Mouse (Mus musculus) left cerebral cortex, adult 8-10 months (tissue): Measurements from ENCODE around the gene Gm11492. TPM values are rescaled to one million over a fixed set of nuclear protein-coding genes. Genes with fewer than 3 reads are reported as not detected.

Experiments used
- DNase-seq, 2 experiments: peaks; one replicate each; pipeline ENCODE4 v3.0.0; 2022; ENCODE audit warnings: low spot score in 2 of 2
- total RNA-seq, 4 experiments: library from RNA; stranded (reverse); gene quantifications; 2 replicates each; pipeline ENCODE4 v1.2.4; 2022

The Gm11492 gene
- under 1 TPM in 2 of 4 experiments, not detected in 2; 0.17 to 0.19 TPM for total RNA-seq

DNA sequence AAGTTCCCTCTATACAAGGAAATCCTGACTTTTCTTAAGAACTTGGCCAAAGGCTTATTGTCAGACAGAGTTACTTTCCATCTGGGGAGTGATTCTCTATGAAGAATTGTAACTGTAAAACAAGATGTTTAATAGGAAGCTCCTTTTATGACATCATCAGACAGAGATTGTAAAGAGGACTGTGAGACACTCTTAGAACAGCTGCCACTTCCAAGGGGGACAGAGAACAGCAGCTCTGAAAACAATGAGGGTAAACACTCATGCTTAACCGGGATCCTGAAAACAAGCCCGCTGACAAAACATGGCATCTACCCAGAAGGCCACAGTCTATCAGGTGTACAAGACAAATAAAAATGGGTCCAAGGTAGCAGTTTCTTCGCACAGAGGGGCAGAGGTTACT is at the start of gene Gm11492:
Gene Gm11492, plus strand, starts transcription at position 153 of the 400 bp plus-strand sequence.
- no peak for DNase-seq

DNA sequence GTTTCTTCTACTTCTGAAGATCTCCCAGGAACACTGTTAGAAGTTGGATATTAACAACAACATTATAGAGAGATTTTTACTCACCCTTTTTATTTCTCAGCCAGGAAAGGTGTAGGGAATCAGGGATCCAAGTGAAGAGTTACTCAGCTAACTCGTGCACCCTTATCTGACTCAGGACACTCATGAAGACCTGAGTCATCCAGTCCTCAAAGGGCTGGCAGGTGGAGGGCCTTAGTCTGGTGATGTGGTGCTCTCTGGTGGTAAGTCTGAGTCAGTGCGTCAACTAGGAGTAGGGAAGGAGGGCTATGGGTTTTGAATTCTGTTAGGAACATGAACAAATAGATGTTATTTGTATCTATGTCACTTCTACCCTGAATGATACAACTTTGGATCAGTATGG is 47.2 kb upstream of the Gm11492 start:
- DNase-seq = peak in 1 of 2 experiments; percentile 8

DNA sequence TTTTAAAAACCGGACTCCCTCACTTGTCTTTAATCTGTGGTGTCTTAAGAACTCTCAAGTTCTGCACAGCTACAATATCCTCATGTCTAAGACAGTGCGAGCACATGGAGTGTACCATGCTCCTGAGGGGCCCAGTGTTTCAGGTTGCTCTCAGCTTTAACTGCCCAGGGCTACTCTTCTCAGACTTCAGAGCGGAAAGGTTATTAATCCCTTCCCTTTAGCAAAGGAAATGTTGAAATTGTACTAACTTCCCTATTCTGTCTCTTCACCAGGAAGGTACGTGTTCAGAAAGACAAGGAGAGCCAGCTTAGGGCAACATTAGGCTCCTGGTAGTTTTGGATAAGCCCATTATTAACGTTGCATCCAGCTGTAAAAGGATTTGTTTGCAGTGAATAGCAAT is 43.0 kb upstream of the Gm11492 start:
- no peak for DNase-seq

DNA sequence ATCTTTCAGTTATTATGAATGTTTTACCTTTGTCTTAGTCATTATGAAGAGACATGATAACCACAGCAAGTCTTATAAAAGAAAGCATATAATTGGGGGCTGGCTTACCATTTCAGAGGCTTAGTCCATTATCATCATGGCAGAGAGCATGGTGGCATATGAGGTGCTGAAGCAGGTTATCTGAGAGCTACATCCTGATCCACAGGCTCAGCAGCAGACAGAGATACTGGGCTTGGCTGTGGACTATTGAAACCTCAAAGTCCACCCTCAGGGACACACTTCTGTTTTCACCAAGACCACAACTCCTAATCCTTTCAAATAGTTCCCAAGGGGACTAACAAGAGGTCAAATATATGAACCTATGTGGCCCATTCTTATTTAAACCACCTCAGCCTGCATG is 42.5 kb upstream of the Gm11492 start:
- no peak for DNase-seq

DNA sequence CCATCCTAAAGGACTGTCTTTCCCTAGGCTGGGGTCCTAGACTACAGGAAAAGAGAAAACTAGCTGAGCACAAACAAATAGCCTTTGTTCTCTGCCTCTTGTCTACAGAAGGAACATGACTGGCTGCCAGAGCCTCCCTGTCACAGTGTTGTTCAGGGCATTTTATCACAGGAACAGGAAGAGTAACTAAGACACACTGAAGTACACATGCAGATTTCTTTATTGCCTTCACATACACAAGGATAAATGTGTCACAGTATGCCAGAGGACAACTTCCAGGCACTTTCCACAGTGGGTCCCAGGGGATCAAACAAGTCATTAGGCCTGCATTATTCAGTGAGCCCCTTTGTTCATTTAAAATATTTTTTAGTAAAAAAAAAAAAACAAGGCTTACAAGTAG is 41.7 kb upstream of the Gm11492 start:
- no peak for DNase-seq

DNA sequence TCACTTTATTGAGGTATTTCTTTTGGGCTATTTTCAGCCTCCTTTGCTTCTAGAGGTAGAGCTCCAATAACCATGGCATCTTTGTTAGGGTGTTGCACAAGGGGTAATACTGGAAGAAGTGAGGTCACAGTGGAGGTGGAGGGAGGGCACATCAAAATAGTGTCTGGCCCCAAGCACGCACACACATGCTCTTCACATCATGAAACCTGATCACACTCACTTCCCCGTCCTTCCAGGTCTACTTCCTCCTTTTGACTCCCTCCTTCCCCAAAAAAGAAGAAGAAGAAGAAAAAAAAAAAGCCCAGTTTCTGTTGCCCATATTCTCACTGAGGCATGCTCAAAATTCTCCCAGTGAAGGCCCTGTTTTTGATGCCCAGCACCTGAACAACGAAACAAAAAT is 39.1 kb upstream of the Gm11492 start:
- DNase-seq = no peak

DNA sequence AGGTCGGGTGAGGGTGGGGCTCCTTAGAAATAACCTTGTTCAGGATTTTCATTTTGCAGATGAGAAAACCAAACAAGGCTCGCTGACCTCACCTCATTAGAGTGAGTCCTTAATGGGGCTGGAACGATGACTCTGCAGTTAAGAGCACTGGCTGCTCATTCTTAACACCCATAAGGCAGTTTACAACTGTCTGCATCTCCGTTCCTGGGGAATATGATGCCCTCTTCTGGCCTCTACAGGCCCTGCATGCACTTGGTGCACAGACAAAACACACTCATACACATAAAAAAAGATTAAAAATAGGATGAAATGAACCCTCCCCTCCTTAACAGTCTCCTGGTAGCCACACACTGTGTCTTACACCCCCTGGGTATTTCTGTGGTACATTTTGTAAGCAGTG is 38.5 kb upstream of the Gm11492 start:
- DNase-seq = no peak

DNA sequence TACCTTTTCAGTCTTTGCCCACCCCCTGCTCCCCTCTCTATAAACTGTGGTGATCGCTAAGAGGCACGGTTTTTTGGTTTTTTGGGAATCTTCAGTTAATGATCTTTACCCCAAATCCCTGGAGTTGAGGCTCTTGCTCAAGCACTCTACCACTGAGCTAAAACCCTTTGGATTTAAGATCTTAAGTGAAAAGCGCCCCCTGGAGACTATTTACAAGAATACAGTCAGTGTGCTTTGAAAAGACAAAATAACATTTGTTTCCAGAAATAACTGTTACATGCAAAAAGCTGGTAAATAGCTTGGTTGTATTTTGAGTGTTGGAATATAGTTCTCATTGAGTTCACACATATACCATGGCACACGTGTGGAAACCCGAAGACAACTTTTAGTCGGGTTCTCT is 34.8 kb upstream of the Gm11492 start:
- DNase-seq = no peak

DNA sequence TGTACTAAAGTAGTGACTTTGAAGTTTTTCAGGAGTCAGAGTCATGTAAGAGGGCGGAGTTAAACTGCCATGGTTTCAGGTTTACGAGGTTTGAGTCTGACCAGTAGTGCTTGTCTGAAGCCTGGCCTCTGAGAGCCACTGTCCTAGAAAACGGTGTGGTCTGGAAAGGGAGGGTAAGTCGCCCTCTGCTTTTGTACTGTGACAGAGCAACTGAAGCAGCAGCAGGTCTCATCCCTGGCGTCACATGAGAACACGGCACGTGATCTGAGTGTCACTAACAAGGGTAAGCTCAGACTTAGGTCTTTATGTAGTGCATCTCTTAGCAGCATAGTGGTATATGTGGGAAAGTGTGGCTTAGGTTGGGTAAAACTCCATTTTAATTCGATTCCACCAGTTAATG is 24.2 kb upstream of the Gm11492 start:
- DNase-seq = no peak

DNA sequence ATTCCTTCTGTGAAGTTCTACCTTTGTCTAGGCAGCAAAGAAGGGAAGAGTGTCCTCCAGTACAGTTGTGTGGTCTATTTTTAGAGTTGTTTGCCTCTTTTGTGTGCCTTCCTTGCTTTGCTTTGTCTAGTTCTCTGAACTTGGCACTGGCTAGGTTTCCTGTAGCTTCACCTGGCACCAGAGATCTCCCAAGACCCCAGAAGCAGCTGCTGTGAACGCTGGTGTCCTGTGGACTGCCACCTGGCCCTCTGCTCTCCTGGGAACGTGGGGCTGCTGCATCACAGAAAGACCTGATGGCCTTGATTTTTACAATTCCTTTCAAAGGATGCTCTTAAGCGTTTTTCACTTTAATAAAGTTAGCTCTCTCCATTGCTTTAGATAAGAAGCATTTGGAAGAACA is 23.5 kb upstream of the Gm11492 start:
- DNase-seq = no peak

DNA sequence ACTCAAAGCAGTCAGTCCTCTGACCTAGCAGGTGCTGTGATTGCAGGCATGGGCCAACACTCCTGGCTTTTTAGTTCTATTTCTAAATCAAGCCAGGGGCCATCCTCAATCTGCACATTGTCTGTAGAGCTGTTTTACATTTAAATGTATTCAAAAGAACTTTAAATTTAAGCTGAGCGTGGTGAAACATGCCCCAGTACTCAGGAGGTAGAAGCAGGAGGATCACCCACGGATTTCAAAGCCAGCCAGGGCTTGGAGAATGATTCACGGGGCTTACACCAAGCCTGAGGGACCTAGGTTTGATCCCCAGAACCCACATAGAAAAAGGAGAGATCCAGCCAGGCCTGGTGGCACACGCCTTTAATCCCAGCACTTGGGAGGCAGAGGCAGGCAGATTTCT is 13.1 kb upstream of the Gm11492 start:
- DNase-seq = no peak

DNA sequence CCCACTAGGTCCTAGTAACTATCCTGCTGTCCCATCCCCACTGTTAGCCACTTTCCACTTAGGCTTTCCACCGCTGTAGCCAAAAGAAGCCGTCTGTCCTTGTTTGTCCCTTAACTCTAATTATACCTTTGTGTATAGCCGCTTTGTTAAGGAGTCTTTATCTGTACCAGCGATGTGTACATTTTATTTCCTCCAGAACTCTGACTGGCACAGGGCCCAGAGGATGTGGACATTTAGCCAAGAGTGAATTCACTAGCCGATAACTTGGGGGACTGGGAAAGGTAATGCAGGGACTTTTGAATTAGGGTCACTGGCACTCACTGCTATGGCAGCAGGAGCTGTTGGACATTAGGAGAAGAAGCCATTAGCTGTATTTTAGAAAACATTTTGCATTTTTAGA is 12.1 kb upstream of the Gm11492 start:
- DNase-seq = no peak

DNA sequence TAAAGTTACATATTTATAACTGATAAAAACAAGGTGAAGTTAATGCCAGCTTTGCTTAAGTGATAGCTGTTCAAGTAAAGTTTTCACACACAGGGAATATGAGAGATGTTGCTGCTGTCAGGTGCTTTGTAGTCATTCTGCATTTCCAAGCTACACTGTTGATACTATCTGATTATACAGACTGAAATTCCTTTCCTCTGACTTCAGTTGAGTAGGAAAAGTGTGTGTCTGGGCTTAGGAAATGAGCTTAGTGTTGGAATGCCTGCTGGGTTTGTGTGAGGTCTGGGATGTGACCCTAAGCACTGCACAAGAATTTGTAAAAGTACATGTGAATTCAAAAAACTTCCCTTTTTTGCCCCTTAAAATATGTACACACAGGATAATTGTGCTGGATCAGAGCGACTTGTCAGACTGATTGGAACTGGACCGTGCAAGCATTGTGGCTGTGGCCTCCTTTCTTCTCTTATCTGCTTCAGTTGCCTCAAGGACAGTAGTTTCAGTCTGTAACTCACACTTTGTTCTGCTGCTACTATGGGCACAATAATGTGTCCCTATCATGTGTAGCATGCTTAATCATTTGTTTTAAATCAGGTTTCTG is 11.2 kb upstream of the Gm11492 start:
- DNase-seq = no peak

DNA sequence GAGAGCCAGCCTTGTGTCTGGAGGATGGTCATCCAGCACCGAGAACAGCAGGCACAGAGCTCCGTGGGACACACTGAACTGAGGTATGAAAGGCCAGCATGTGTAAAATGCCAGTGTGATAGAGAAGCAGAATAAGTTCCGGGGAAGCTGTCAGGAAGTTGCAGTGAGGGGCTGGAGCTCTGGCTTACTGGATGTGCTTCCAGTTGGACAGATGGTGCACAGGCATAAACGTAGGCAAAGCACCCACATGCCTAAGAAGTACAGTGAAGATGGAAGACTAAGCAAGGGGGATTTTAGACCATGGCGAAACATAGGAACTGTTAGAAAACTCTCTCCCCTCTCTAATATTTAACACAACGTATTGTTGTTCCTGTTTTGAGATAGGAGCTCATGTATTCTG is 5.2 kb upstream of the Gm11492 start:
- DNase-seq = no peak

DNA sequence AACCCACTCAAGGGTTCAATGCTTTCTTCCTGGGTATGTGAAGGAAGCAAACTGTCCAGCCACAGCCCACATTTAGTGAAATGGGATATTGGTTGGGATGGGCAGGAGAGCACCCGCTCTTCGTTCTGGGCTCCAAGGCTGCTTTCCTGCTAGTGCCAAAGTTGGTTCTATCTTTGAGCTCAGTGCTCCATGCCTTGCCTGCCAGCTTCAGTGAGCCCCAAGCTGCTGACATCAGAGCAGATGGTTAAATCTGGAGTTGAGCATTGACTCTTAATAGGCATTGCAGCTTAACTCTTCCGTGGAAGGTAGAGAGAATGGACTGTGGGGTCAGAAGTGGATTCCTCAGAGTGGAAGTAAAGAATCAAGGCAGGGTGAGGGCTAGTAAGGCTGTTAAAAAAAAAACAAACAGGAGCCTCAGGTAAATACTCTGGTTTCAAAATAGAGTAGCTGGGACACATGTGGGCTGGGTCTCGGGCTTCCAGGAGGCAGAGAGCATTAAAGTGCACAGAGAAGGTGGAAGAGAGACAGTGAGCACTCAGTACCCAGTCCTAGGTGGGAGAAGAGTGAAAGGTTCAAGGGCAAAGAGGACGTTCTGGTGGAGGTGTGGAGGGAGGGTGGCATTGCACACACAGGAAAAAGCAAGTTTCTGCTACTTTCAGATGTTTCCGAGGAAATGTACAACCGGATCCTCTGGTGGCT is 2.0 kb downstream of the Gm11492 start, which contains the start of gene Sept4:
Gene Sept4, plus strand, starts transcription at position 649 of the 699 bp plus-strand sequence.
- no peak for DNase-seq

DNA sequence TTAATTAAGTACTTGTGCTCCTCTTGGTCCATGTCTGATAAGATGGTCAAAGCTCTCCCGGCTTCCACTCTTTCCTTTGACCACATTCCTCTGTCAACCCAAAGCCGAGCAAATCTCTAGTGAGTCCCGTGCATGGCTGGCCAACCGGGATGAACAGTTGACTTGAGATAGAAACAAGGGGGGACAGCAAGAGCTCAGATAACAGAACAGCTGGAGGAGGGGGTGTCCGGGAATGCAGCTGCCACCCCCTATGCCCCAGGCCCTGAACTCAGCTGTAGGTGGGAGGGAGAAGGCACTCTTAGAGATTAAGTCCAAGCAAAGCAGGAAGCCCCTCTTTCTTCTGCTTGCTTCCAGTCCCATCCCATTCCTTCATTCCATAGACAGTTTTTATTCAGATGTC is 4.3 kb downstream of the Gm11492 start:
- no peak for DNase-seq

DNA sequence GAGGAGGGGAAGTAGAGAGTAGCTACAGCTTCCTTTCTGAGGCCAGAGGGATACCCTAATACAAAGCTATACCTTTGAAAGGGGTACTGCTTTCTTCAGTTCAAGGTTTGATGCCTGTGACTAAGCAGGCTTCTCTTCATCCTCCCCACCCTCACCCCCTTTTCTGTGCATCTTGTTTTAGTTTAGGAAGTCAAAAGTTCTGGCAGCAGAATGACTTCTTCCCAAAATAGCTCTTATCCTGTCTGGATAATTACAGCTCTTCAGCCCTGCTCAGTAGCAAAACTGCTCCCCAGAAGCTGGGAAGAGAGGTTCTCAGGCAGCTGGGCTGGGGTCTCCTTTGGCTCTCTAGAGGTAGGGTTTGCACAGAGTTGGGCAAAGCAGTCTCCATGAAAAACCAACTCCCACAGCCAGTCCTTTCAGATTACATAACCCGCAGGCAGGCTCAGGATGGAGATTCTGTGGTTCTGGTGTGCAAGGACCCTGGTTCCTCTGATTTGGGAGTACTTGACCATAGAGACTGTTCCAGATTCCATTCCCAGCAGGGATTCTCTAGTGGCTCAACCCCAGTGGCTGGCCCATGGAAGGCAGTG is 5.0 kb downstream of the Gm11492 start:
- DNase-seq = no peak

DNA sequence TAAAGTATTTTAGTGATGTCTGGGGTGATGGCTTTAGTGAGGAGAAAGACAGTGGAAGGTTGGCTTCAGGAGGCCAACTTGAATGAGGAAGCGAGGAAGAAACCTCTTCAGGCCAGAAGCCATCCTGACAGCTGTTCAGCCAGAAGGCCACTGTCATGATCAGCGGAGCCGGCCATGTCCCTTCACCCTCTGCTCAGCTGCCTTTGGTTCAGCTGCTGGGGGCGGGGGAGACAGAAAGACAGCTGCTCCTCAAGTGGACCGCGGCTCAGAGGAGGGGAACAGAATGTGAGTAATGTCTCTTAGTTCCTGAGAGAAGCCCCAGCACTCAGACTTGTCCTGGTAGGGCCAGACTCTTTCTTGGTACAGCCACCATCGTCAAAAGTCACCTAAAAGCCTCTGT is 7.3 kb downstream of the Gm11492 start:
- DNase-seq = no peak

DNA sequence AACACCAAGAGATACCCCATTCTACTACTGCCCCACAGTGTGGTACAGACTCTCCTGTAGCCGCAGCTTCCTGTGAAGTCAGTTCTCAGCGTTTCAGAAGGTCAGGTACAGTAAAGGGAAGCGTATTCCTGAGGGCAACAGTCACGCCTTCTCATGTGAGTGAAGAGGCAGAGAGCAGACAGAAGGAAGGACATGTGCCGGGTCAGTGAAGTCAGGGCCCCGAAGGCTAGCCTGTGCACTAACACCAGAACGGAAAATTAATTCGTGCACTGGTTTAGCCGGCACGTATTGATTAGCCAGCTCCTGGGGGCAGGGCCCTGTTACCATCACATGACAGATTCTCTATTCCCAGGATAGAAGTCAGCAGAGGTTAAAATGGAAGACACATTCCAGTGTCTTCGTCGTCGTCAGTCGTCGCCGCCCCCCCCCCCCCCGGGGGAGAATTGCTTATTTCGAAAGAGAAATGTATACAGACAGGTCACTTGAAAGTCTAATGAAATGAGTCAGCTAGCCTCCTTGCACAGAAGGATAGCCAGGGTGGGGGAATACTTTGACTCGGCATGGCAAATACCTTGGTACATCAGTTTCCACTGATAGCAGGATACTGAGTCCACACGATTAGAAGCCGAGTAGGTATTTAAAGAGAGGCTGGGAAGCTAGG is 8.2 kb downstream of the Gm11492 start:
- no peak for DNase-seq

DNA sequence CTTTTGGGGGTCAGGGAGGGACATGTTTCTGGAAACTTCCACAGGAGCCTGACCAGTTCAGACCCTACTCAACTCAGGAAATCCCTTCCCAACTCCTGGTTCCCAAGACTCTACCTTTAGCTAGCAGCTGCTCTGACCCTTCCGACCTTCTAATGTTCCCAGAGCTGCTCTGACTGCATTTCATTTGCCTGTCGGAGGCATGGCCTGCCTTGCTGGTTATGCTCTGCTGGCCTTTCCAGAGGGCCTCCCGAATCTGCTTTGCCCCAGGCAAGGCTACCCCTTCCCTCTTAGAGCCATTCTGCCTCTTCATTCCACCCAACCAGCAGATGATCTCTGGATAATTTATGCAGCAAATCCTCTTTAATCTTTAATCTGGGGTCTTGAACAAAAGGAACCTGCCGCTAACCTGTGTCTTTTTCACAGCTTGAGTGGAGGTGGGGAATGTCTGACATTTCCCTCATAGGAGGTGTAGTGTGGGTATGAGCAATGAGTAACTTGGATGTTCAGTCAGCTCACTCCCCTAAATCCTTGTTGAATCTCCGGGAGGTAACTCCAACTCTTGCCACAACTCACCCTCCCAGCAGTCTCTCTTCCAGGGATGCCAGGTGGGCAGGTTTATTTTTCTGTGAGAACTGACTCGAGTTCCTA is 11.3 kb downstream of the Gm11492 start:
- no peak for DNase-seq

DNA sequence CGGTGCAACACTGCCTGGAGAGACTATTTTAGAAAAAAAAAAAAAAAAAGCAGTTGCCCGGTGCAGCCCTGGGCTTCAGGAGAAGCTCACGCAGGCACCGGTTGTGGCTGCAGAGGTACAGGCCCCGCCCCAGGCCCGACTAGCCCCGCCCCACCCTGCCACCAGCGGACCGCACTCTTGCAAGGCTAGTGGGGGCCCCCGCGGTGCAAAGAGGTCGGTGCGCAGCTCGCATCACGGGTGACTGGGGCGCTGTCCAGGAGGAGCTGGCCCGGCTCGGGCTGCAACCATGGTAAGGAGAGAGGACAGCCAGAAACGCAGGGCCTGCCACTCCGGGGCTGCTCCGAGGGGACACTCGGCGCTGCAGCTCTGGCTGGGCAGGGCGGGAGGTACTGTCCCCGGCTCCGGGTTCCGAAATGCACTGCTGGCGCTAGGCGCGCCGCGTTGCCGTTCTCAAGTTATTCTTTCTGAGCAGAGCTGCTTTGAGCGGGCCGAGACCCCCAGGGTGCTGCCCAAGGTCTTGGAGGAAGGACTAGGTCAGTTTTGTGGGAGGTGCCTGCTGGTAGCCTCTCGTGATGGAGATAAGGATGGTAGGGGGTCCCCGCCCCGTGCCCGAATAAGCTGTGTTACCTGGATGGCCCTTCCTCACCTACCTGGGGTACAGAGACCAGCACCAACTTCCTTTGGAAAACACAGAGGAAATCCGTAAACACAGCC is 12.0 kb downstream of the Gm11492 start:
- DNase-seq = peak; percentile 60 to 63
